Mouse (Mus musculus): ENCODE results near the gene Mdm2. TPM values are rescaled to one million over a fixed set of nuclear protein-coding genes. Genes with fewer than 3 reads are reported as not detected.

The Mdm2 gene
- polyA plus RNA-seq, 1 experiment from 2014 or later, result 40.0 TPM

DNA sequence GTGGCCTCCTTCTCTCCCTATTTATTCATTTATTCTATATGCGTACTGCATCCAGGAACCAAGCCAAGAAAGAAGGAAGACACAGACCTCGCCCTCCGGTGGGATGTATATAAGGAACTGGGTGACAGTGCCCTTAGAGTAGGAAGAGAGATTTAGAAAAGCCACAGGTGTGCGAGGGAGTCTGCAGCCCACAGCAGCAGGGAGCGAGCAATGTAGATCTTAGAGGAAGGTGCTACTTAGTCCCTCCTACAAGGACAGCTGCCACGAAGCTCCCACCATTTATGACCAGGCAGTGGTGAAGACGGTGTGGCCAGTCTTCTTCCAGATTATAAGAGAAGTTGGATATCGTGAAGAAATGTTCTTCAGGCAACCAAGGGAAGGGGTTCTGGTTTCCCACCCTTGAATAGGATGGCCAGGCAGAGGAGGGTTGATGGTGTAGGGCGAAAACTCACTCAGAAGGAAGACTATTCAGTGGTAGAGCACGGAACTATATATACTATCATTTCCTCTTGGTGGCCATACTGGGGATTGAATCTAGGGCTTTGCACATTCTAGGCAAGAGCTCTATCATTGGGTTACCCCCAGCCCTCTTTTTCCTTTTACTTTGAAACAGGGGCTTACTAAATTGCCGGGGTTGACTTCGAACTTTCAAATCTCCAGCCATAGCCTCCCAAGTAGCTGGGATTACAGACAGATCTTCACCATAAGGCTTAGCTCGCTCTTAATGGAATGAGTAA, 38.5 kb downstream of the Mdm2 start:
- Histone ChIP-seq H3K4me2 (ENCODE audit: low read length) (no peak overlapping the region), H3K9ac (ENCODE audit: low read depth, low read length) (no peak overlapping the region), H3K4me1 (ENCODE audit: control insufficient read depth, insufficient read depth, low read depth, low read length) (peaks cover 2% of the 10 kb centered on the region; the same call in 1 of the 2 replicates), H3K4me3 (ENCODE audit: low read length) (no peak overlapping the region), H3K36me3 (ENCODE audit: control insufficient read depth, insufficient read depth, low read length) (no peaks in the 10 kb centered on the region), H3K9me3 (ENCODE audit: control insufficient read depth, low read length) (no peaks in the 10 kb centered on the region), H3K27me3 (replicated peaks; ENCODE audit: control insufficient read depth, insufficient read depth, low read length) (no peaks in the 10 kb centered on the region), H3K27ac (ENCODE audit: low read depth, low read length) (no peak overlapping the region)
- no peak for ATAC-seq
- 87% methylated on average over 13 of the region's 13 CpGs for WGBS

DNA sequence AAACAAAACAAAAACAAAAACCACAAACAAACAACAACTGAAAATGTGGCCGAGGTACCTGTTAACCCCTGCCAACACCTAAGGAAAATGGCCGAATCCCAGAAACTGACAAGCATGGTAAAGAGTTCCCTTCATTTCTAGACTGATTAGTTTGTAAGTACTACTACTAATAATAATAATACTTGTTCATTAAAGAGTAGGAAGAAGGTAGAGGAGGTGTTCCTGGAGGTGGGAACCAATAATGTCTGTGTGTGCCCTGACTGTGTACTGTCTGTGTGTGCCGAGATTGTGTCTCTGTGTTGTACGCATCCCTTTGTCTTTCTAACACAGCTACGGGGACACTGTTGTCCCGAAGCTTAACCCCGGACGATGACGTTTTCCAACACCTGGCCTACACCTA, 39.3 kb downstream of the Mdm2 start:
- H3K9me3 ChIP-seq (ENCODE audit: control insufficient read depth, low read length), result no peaks in the 10 kb centered on the region
- H3K27ac ChIP-seq (ENCODE audit: low read depth, low read length), result no peak overlapping the region
- H3K36me3 ChIP-seq (ENCODE audit: control insufficient read depth, insufficient read depth, low read length), result no peaks in the 10 kb centered on the region
- H3K4me1 ChIP-seq (ENCODE audit: control insufficient read depth, insufficient read depth, low read depth, low read length), result peaks cover 1% of the 10 kb centered on the region; the same call in 1 of the 2 replicates
- no peak overlapping the region for H3K9ac ChIP-seq (ENCODE audit: low read depth, low read length)
- no peak overlapping the region for H3K4me3 ChIP-seq (ENCODE audit: low read length)
- no peaks in the 10 kb centered on the region for H3K27me3 ChIP-seq (replicated peaks; ENCODE audit: control insufficient read depth, insufficient read depth, low read length)
- H3K4me2 ChIP-seq (ENCODE audit: low read length), result no peak overlapping the region
- ATAC-seq, result no peak
- 86% methylated on average over 9 of the region's 9 CpGs for WGBS

DNA sequence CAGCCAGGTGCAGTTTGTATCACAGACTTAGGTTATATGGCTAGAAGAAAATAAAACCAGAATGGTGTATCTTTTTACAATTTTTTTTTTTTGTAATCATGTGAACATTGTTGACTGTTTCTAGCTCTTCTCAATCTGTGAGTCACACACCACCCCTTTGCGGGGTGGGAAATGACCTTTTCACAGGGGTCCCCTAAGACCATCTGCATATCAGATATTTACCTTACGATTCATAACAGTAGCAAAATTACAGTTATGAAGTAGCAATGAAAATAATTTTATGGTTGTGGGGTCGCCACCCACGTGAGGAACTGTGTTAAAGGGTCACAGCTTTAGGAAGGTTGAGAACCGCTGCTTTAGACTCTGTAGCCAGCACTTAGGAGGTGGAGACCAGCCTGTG, 39.8 kb downstream of the Mdm2 start:
- no peaks in the 10 kb centered on the region for H3K27me3 ChIP-seq (replicated peaks; ENCODE audit: control insufficient read depth, insufficient read depth, low read length)
- 89% methylated on average over 5 of the region's 5 CpGs for WGBS

DNA sequence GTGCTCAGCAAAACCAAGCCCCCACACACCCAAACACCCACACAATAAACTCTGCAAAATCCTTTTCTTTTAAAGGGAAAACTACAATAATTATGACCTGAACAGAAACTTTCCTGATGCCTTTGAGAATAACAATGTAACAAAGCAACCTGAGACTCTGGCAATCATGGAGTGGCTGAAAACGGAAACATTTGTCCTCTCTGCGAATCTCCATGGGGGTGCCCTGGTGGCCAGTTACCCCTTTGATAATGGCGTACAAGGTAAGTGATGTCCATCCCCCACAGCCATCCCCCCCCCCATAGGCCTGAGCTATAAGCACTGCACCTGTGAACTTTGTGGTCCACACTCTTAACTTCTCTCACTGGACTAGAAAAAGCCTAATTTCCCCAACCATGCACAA, 40.5 kb downstream of the Mdm2 start:
- H3K27me3 ChIP-seq (replicated peaks; ENCODE audit: control insufficient read depth, insufficient read depth, low read length), result no peaks in the 10 kb centered on the region
- WGBS, result 59% methylated on average over 3 of the region's 3 CpGs
- no peak for ATAC-seq

More for the DNA sequence above, 39.8 kb downstream of the Mdm2 start:
- Histone ChIP-seq H3K4me2 (ENCODE audit: low read length) (no peak overlapping the region), H3K9ac (ENCODE audit: low read depth, low read length) (no peak overlapping the region), H3K36me3 (ENCODE audit: control insufficient read depth, insufficient read depth, low read length) (no peaks in the 10 kb centered on the region), H3K27ac (ENCODE audit: low read depth, low read length) (no peak overlapping the region), H3K4me1 (ENCODE audit: control insufficient read depth, insufficient read depth, low read depth, low read length) (no peaks in the 10 kb centered on the region), H3K4me3 (ENCODE audit: low read length) (no peak overlapping the region), H3K9me3 (ENCODE audit: control insufficient read depth, low read length) (no peaks in the 10 kb centered on the region)
- ATAC-seq, result no peak

DNA sequence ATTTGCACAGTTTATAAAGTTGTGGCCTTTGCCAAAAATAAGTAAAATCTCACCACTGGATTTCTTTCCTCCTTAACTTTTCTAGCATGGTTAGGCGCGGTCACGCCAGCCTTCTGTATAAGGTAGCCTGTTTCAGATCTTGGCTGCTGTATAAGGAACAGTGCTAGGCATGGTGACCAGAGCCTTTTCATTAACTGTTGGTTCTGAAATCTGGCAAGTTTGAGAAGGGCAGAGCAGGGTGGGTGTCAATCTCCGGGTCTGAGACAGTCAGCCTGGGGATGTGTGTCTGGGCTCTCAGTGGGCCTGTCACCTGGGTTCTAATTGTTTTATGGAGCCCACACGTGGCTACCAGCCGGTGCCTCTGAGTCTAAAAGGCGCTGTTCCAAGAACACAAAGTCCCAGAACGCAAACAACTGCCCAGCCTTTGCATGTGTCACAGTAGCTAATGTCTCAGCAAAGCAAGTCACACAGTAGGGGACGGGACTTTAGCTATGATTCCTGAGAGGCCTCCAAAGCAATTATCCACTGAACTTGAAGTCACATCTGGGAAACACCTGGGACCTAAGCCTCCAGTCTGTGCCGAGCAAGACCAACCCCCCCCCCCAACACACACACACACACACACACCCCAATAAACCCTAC, 41.0 kb downstream of the Mdm2 start:
- no peak overlapping the region for H3K4me2 ChIP-seq (ENCODE audit: low read length)
- no peaks in the 10 kb centered on the region for H3K4me1 ChIP-seq (ENCODE audit: control insufficient read depth, insufficient read depth, low read depth, low read length)
- H3K9me3 ChIP-seq (ENCODE audit: control insufficient read depth, low read length), result no peaks in the 10 kb centered on the region
- H3K9ac ChIP-seq (ENCODE audit: low read depth, low read length), result no peak overlapping the region
- no peak overlapping the region for H3K4me3 ChIP-seq (ENCODE audit: low read length)
- no peaks in the 10 kb centered on the region for H3K27me3 ChIP-seq (replicated peaks; ENCODE audit: control insufficient read depth, insufficient read depth, low read length)
- ATAC-seq, result no peak
- WGBS, result 51% methylated on average over 10 of the region's 10 CpGs
- no peak overlapping the region for H3K27ac ChIP-seq (ENCODE audit: low read depth, low read length)
- H3K36me3 ChIP-seq (ENCODE audit: control insufficient read depth, insufficient read depth, low read length), result no peaks in the 10 kb centered on the region

More for the DNA sequence above, 40.5 kb downstream of the Mdm2 start:
- H3K4me2 ChIP-seq (ENCODE audit: low read length), result no peak overlapping the region
- no peak overlapping the region for H3K27ac ChIP-seq (ENCODE audit: low read depth, low read length)
- no peaks in the 10 kb centered on the region for H3K4me1 ChIP-seq (ENCODE audit: control insufficient read depth, insufficient read depth, low read depth, low read length)
- no peak overlapping the region for H3K9ac ChIP-seq (ENCODE audit: low read depth, low read length)
- H3K4me3 ChIP-seq (ENCODE audit: low read length), result no peak overlapping the region
- H3K36me3 ChIP-seq (ENCODE audit: control insufficient read depth, insufficient read depth, low read length), result no peaks in the 10 kb centered on the region
- no peaks in the 10 kb centered on the region for H3K9me3 ChIP-seq (ENCODE audit: control insufficient read depth, low read length)

DNA sequence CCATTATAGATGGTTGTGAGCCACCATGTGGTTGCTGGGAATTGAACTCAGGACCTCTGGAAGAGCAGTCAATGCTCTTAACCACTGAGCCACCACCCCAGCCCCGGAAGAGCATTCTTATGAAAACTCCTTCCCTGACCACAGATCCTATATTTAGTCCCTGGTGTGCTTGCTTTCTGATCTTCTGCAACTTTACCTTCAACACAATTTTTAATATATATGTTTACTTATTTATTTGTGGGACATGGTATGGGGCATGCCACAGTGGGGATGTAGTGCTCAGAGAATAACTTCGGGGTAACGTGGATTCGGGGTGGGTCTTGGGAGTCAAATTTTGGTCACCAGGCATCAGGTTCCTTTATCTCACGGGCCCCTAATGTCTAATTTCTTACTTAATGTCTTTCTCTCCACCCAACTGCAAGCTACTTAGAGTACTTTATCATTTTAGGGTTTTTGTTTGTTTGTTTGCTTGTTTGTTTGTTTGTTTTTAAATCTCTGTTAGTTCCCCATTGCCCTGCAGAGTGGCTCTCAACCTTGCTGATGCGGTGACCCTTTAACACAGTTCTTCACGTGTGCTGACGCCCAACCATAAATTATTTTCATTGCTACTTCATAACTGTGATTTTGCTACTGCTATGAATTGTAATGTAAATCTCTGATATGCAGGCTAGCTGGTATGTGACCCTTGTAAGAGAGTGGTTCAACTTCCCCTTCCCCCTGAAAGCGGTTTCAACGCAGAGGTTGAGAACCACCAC, 41.8 kb downstream of the Mdm2 start:
- Histone ChIP-seq H3K36me3 (ENCODE audit: control insufficient read depth, insufficient read depth, low read length) (no peaks in the 10 kb centered on the region), H3K9ac (ENCODE audit: low read depth, low read length) (no peak overlapping the region), H3K27me3 (replicated peaks; ENCODE audit: control insufficient read depth, insufficient read depth, low read length) (no peaks in the 10 kb centered on the region), H3K4me2 (ENCODE audit: low read length) (no peak overlapping the region), H3K4me1 (ENCODE audit: control insufficient read depth, insufficient read depth, low read depth, low read length) (no peaks in the 10 kb centered on the region; the same call in 1 of the 2 replicates), H3K9me3 (ENCODE audit: control insufficient read depth, low read length) (no peaks in the 10 kb centered on the region), H3K27ac (ENCODE audit: low read depth, low read length) (no peak overlapping the region), H3K4me3 (ENCODE audit: low read length) (no peak overlapping the region)
- 89% methylated on average over 10 of the region's 10 CpGs for WGBS
- ATAC-seq, result no peak

DNA sequence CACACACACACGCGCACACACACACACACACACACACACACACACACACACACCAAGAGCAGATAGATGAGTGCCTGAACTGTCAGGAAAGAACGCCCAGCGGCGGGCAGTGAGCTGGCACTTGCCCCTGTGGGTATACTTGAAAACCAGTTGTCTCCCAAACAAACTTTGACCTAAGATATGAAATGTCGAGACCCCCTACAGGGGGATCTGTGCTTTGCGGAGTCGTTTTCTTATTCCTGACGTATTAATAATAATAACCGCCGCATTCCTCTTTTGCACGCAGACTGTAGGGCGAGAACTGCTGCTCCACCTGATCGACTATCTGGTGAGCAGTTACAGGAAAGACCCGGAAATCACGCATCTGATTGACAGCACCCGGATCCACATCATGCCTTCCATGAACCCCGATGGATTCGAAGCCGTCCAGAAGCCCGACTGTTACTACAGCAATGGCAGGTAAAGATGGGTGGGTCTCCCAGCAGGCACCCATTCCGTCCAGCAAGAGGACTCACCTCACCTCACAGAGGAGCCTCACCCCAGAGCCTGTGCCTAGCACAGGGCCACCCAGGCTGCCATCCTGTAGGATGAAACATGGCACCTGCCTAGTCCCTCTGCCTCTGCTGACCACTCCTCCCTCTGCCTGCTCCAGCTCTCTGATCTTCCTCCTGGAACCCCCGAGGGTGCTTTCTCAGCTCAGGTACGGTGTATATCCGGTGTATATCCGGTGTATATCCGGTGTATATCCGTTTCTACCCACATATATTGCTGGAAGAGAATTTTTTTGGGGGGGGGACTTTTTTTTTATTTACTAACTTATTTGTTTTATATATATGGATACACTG, 42.7 kb downstream of the Mdm2 start:
- H3K27me3 ChIP-seq (replicated peaks; ENCODE audit: control insufficient read depth, insufficient read depth, low read length), result no peaks in the 10 kb centered on the region
- no peaks in the 10 kb centered on the region for H3K9me3 ChIP-seq (ENCODE audit: control insufficient read depth, low read length)
- H3K9ac ChIP-seq (ENCODE audit: low read depth, low read length), result no peak overlapping the region
- no peaks in the 10 kb centered on the region for H3K36me3 ChIP-seq (ENCODE audit: control insufficient read depth, insufficient read depth, low read length)
- no peak overlapping the region for H3K4me3 ChIP-seq (ENCODE audit: low read length)
- H3K4me2 ChIP-seq (ENCODE audit: low read length), result no peak overlapping the region
- no peak overlapping the region for H3K27ac ChIP-seq (ENCODE audit: low read depth, low read length)
- WGBS, result 95% methylated on average over 28 of the region's 28 CpGs
- H3K4me1 ChIP-seq (ENCODE audit: control insufficient read depth, insufficient read depth, low read depth, low read length), result no peaks in the 10 kb centered on the region; the same call in 1 of the 2 replicates
- ATAC-seq, result no peak

DNA sequence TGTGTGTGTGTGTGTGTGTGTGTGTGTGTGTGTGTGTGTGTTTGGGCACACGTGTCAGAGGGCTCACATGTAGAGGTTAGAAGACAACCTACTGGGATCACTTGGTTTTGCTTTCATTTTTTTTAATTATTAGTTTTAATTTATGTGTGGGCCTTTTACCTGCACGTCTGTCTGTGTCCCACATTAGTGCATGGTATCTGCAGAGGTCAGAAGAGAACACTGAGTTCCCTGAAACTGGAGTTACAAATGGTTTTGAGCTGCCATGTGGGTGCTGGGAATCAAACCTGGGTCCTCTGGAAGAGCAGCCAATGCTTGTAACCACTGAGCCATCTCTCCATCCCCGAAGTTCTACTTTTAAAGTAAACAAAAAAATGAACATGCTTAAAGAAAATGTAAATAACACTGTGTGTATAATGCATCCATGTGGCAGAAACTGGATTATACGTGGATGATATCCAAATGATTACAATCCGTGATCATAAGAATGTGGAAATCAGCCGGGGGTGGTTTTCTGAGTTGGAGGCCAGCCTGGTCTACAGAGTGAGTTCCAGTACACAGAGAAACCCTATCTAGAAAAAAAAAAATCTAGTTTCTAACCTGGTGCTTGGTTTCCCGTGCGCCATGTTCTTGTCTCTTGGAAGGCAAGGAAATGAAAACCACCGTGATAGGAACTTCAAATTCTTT, 43.5 kb downstream of the Mdm2 start:
- Histone ChIP-seq H3K4me2 (ENCODE audit: low read length) (no peak overlapping the region), H3K4me1 (ENCODE audit: control insufficient read depth, insufficient read depth, low read depth, low read length) (no peaks in the 10 kb centered on the region; the same call in 1 of the 2 replicates), H3K4me3 (ENCODE audit: low read length) (no peak overlapping the region), H3K9ac (ENCODE audit: low read depth, low read length) (no peak overlapping the region), H3K27me3 (replicated peaks; ENCODE audit: control insufficient read depth, insufficient read depth, low read length) (no peaks in the 10 kb centered on the region), H3K27ac (ENCODE audit: low read depth, low read length) (no peak overlapping the region), H3K9me3 (ENCODE audit: control insufficient read depth, low read length) (no peaks in the 10 kb centered on the region), H3K36me3 (ENCODE audit: control insufficient read depth, insufficient read depth, low read length) (no peaks in the 10 kb centered on the region)
- no peak for ATAC-seq
- 92% methylated on average over 9 of the region's 9 CpGs for WGBS

Data from hindbrain, embryonic 16.5 days (tissue).